Mouse (Mus musculus): ENCODE results near the gene Pgf. TPM values are rescaled to one million over a fixed set of nuclear protein-coding genes. Genes with fewer than 3 reads are reported as not detected.

The Pgf gene
- total and polyA plus RNA-seq, 3 experiments: 0.37 to 2.8 (median 0.63) TPM

- no peak for DNase-seq
Measured at GRCm38 (mm10) chr12:85126986-85127603, 50.5 kb downstream of the Pgf start.

- no peak for DNase-seq
Measured at GRCm38 (mm10) chr12:85124751-85125150, 52.8 kb downstream of the Pgf start.

GRCm38 (mm10) chr12:85123645-85124044 is 53.9 kb downstream of the Pgf start:
- DNase-seq: no peak

GRCm38 (mm10) chr12:85123108-85123530 is 54.5 kb downstream of the Pgf start:
- no peak for DNase-seq

GRCm38 (mm10) chr12:85121806-85122459 is 55.7 kb downstream of the Pgf start:
- DNase-seq: no peak

Other genes with a start within 250 kb of the Pgf start
- gene Fcf1, start 206.9 kb downstream of the Pgf start, total RNA-seq (2021): 100 to 1,000 TPM in 1 of 2 experiments, 10 to 100 TPM in 1; 89.4 to 117 TPM
- 10.6 and 10.9 TPM in 2 replicates for gene Fcf1, start 206.9 kb downstream of the Pgf start, polyA plus RNA-seq (2012; rRNA removed)
- gene Arel1, start 206.9 kb downstream of the Pgf start, total RNA-seq (2021): 10 to 100 TPM; 29.6 to 33.5 TPM
- gene Arel1, start 206.9 kb downstream of the Pgf start, polyA plus RNA-seq (2012; rRNA removed): 19.1 and 20.2 TPM in 2 replicates
- 10 to 100 TPM; 37.6 to 49.2 TPM for gene Ylpm1, start 181.5 kb downstream of the Pgf start, total RNA-seq (2021)
- gene Ylpm1, start 181.5 kb downstream of the Pgf start, polyA plus RNA-seq (2012; rRNA removed): 12.7 and 23.7 TPM in 2 replicates
- gene Prox2, start 67.0 kb downstream of the Pgf start, total RNA-seq (2021): 1 to 10 TPM; 3.2 to 5.3 TPM
- 2.6 and 2.8 TPM in 2 replicates for gene Prox2, start 67.0 kb downstream of the Pgf start, polyA plus RNA-seq (2012; rRNA removed)
- gene Dlst, start 67.0 kb downstream of the Pgf start, total RNA-seq (2021): 100 to 1,000 TPM; 347 to 398 TPM
- 107 and 114 TPM in 2 replicates for gene Dlst, start 67.0 kb downstream of the Pgf start, polyA plus RNA-seq (2012; rRNA removed)
- 1 to 10 TPM in 1 of 2 experiments, under 1 TPM in 1; 0.37 to 1.5 TPM for gene Rps6kl1, start 26.5 kb downstream of the Pgf start, total RNA-seq (2021)
- gene Rps6kl1, start 26.5 kb downstream of the Pgf start, polyA plus RNA-seq (2012; rRNA removed): 1.5 and 1.8 TPM in 2 replicates
- 10 to 100 TPM; 64.2 to 95.9 TPM for gene Eif2b2, start 41.7 kb upstream of the Pgf start, total RNA-seq (2021)
- 94.8 and 100.0 TPM in 2 replicates for gene Eif2b2, start 41.7 kb upstream of the Pgf start, polyA plus RNA-seq (2012; rRNA removed)
- 10 to 100 TPM in 1 of 2 experiments, 1 to 10 TPM in 1; 7.8 to 15.9 TPM for gene Mlh3, start 92.8 kb upstream of the Pgf start, total RNA-seq (2021)
- gene Mlh3, start 92.8 kb upstream of the Pgf start, polyA plus RNA-seq (2012; rRNA removed): 2.0 and 2.2 TPM in 2 replicates
- gene Acyp1, start 110.6 kb upstream of the Pgf start, total RNA-seq (2021): 10 to 100 TPM; 32.2 to 33.3 TPM
- 3.9 and 6.0 TPM in 2 replicates for gene Acyp1, start 110.6 kb upstream of the Pgf start, polyA plus RNA-seq (2012; rRNA removed)
- 1 to 10 TPM; 1.2 to 2.5 TPM for gene Zc2hc1c, start 110.8 kb upstream of the Pgf start, total RNA-seq (2021)
- gene Zc2hc1c, start 110.8 kb upstream of the Pgf start, polyA plus RNA-seq (2012; rRNA removed): 0.29 and 0.57 TPM in 2 replicates
- 10 to 100 TPM; 71.0 to 95.8 TPM for gene Nek9, start 161.6 kb upstream of the Pgf start, total RNA-seq (2021)
- gene Nek9, start 161.6 kb upstream of the Pgf start, polyA plus RNA-seq (2012; rRNA removed): 25.3 and 26.6 TPM in 2 replicates
- gene Tmed10, start 197.1 kb upstream of the Pgf start, total RNA-seq (2021): 100 to 1,000 TPM; 299 to 348 TPM
- 433 and 460 TPM in 2 replicates for gene Tmed10, start 197.1 kb upstream of the Pgf start, polyA plus RNA-seq (2012; rRNA removed)

Data from adrenal gland, adult 2 months (tissue).